Mouse (Mus musculus): ENCODE data around the gene Ager.

Gene Ager

GRCm38 (mm10) chr17:34597566-34598095, at the start of gene Ager:
Gene Ager, plus strand, starts transcription at chr17:34597862.
- DNase-seq (ENCODE audit: low spot score): no peak

GRCm38 (mm10) chr17:34549156-34549555, 48.5 kb upstream of the Ager start:
- DNase-seq (ENCODE audit: low spot score): no peak

GRCm38 (mm10) chr17:34549843-34550242, 47.8 kb upstream of the Ager start:
- DNase-seq (ENCODE audit: low spot score): no peak

- DNase-seq (ENCODE audit: low spot score): peak; percentile 79
Observed at GRCm38 (mm10) chr17:34555483-34555882, 42.2 kb upstream of the Ager start.

- DNase-seq (ENCODE audit: low spot score): no peak
Observed at GRCm38 (mm10) chr17:34556406-34556805, 41.3 kb upstream of the Ager start.

- no peak for DNase-seq (ENCODE audit: low spot score)
Observed at GRCm38 (mm10) chr17:34557411-34557810, 40.3 kb upstream of the Ager start.

GRCm38 (mm10) chr17:34559116-34559515, 38.5 kb upstream of the Ager start:
- DNase-seq (ENCODE audit: low spot score): no peak

GRCm38 (mm10) chr17:34559895-34560294, 37.8 kb upstream of the Ager start:
- no peak for DNase-seq (ENCODE audit: low spot score)

GRCm38 (mm10) chr17:34560438-34560837, 37.2 kb upstream of the Ager start:
- DNase-seq (ENCODE audit: low spot score): no peak

GRCm38 (mm10) chr17:34561200-34561599, 36.5 kb upstream of the Ager start:
- no peak for DNase-seq (ENCODE audit: low spot score)

- no peak for DNase-seq (ENCODE audit: low spot score)
Observed at GRCm38 (mm10) chr17:34562595-34562994, 35.1 kb upstream of the Ager start.

- no peak for DNase-seq (ENCODE audit: low spot score)
Observed at GRCm38 (mm10) chr17:34563354-34563753, 34.3 kb upstream of the Ager start.

- no peak for DNase-seq (ENCODE audit: low spot score)
Observed at GRCm38 (mm10) chr17:34564003-34564421, 33.6 kb upstream of the Ager start, which contains the start of gene Notch4. Gene Notch4, plus strand, starts transcription at chr17:34564268.

GRCm38 (mm10) chr17:34564796-34565195, 32.9 kb upstream of the Ager start:
- DNase-seq (ENCODE audit: low spot score): no peak

GRCm38 (mm10) chr17:34567311-34567710, 30.4 kb upstream of the Ager start:
- no peak for DNase-seq (ENCODE audit: low spot score)

GRCm38 (mm10) chr17:34568421-34568820, 29.2 kb upstream of the Ager start:
- DNase-seq (ENCODE audit: low spot score): no peak

GRCm38 (mm10) chr17:34569919-34570318, 27.7 kb upstream of the Ager start:
- no peak for DNase-seq (ENCODE audit: low spot score)

GRCm38 (mm10) chr17:34571875-34572274, 25.8 kb upstream of the Ager start:
- no peak for DNase-seq (ENCODE audit: low spot score)

- DNase-seq (ENCODE audit: low spot score): no peak
Observed at GRCm38 (mm10) chr17:34572361-34572760, 25.3 kb upstream of the Ager start.

- DNase-seq (ENCODE audit: low spot score): no peak
Observed at GRCm38 (mm10) chr17:34576577-34576976, 21.1 kb upstream of the Ager start.

GRCm38 (mm10) chr17:34578070-34578469, 19.6 kb upstream of the Ager start:
- DNase-seq (ENCODE audit: low spot score): no peak

GRCm38 (mm10) chr17:34582528-34582927, 15.1 kb upstream of the Ager start:
- DNase-seq (ENCODE audit: low spot score): no peak

- DNase-seq (ENCODE audit: low spot score): no peak
Observed at GRCm38 (mm10) chr17:34583397-34583796, 14.3 kb upstream of the Ager start.

GRCm38 (mm10) chr17:34583819-34584218, 13.8 kb upstream of the Ager start:
- DNase-seq (ENCODE audit: low spot score): no peak

GRCm38 (mm10) chr17:34585121-34585520, 12.5 kb upstream of the Ager start:
- DNase-seq (ENCODE audit: low spot score): no peak

Data from adipocyte (in vitro differentiated cells).